Mouse (Mus musculus) C2C12 (cell line): ENCODE data around the gene Ofcc1.

Experiments
- CEBPB ChIP-seq: IDR thresholded peaks from one replicate; pipeline ENCODE4 v1.6.1; 2011; ENCODE audit warnings: low read depth, mild to moderate bottlenecking, control low read depth, moderate library complexity
- CTCF ChIP-seq: IDR thresholded peaks from one replicate; pipeline ENCODE4 v1.5.1; 2011; ENCODE audit not compliant: control insufficient read depth, insufficient read depth, insufficient read length
- MYOD1 ChIP-seq: IDR thresholded peaks from one replicate; pipeline ENCODE4 v1.6.1; 2011; ENCODE audit warnings: low read depth; ENCODE audit not compliant: control insufficient read depth, insufficient read length
- USF1 ChIP-seq: IDR thresholded peaks from one replicate; pipeline ENCODE4 v1.6.1; 2011; ENCODE audit warnings: low read depth, mild to moderate bottlenecking, control low read depth, moderate library complexity

- no peak for TF ChIP-seq CTCF
- no peak for TF ChIP-seq MYOD1
- no peak for TF ChIP-seq USF1
- no peak for TF ChIP-seq CEBPB
These were observed 361.0 kb downstream of the Ofcc1 start for GRCm38 (mm10) chr13:40000236-40000635.
